Mouse (Mus musculus): Measurements from ENCODE around the gene Rnf215. TPM values are rescaled to one million over a fixed set of nuclear protein-coding genes. Genes with fewer than 3 reads are reported as not detected.

Gene Rnf215
- polyA plus RNA-seq, 1 experiment = 25.2 TPM

DNA sequence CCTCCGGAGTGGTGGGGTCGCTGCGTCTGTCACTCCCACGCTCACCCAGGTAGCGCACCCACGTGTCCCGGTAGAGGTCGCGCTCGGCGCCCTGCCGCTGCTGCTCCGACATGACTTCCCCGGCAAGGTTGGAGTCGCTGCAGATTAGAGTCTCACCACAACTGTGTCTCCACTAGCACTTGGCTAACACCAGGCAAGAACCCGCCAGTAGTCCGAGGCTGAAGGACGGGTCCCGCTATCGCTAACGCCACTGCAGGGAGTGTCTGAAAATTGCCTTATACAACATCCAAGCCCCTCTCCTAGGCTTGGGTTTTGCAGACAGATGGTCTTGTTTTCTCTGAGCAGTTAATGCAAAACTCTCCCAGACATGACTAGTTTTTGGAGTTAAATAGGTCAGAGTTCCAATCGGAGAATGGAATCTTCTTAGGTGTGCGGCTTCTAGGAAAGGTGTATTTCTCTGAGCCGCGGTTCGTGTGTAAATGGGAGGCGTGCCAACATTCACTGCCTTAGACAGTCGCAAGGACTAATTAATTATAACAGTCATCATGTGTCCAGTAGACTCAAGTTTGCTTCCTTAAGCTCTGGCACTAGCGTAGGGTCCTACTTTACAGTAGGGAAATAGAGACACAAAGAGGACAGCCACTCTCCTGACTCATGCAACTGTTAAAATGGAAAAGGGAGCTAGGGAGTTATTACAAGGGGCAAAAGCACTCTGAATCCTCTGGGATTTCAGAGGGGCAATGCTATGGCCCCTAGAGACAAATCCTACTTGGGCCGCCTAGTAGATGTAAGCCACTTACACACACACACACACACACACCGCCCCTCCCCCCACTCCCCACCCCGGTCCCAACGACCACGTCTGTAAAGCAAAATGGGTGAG is 39.6 kb upstream of the Rnf215 start, which contains the start of gene Mtfp1:
TSS of gene Mtfp1 (minus strand) at position 275 of the 883 bp plus-strand sequence.
- Histone ChIP-seq H3K27me3 (replicated peaks; ENCODE audit: control insufficient read depth, insufficient read depth, low read length) (no peaks in the 10 kb centered on the region), H3K4me3 (ENCODE audit: insufficient read depth, low read depth, low read length) (peak within 1 kb of the TSS; percentile 62), H3K4me1 (ENCODE audit: control insufficient read depth, insufficient read depth, low read length) (peaks cover 10% of the 10 kb centered on the region), H3K36me3 (ENCODE audit: control insufficient read depth, insufficient read depth, low read length) (peaks cover 3% of the 10 kb centered on the region; the same call in 1 of the 2 replicates), H3K27ac (ENCODE audit: insufficient read depth, low read depth, low read length) (peak within 1 kb of the TSS; percentile 77)
- WGBS = 3% methylated on average over 33 of the region's 34 CpGs
- TF ChIP-seq CTCF (conservative IDR thresholded peaks at IDR 0.05; ENCODE audit: insufficient read depth, insufficient read length, low read depth, low read length) (no peak), POLR2A (IDR thresholded peaks at IDR 0.05; ENCODE audit: low read depth, low read length) (peak; percentile 6)
- peak; percentile 77 for DNase-seq

DNA sequence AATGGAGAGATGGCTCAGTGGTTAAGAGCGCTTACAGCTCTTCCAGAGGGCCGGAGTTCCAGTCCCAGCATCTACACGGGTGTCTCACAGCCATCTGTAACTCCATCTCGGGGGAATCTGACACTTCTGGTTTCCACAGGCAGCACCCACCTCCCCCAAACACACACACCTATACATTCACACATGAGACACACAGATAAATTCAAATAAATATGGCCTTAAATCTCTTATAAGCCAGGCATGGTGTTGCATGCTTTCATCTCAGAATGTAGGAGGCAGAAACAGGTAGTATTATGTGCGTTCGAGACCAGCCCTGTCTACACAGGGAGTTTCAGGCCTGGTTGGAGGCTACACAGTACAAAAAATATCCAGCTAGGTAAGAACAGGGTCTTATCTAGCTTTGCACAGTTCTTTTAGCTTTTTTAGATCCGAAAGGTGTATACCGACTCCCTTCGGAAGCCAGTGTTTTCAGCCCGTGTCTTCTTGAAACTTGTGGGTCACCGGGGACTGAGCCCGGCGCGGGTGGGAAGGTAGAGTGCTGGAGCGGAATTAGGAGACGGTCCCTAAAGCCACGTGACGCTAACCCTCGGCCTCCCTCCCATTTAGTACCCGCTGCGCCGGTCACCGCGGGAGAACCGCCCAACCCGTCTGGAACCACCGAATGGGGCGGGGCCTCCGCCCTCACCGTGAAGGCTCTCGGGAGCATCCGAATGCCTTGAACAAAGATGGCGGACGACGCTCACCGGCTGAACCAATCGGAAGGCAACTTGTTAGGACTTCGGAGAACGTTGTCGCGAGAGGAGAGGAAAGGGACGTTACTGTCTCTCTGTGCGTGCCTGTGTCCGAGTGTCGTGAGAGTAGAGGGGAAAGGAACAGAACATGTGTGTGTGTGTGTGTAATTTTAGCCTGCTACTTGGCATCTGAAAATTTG is 38.7 kb upstream of the Rnf215 start:
- peaks cover 3% of the 10 kb centered on the region; the same call in 1 of the 2 replicates for H3K36me3 ChIP-seq (ENCODE audit: control insufficient read depth, insufficient read depth, low read length)
- peak overlapping the region; percentile 81 for H3K27ac ChIP-seq (ENCODE audit: insufficient read depth, low read depth, low read length)
- H3K4me3 ChIP-seq (ENCODE audit: insufficient read depth, low read depth, low read length) = peak overlapping the region; percentile 71
- 3% methylated on average over 45 of the region's 45 CpGs for WGBS
- no peaks in the 10 kb centered on the region for H3K27me3 ChIP-seq (replicated peaks; ENCODE audit: control insufficient read depth, insufficient read depth, low read length)
- peaks cover 10% of the 10 kb centered on the region for H3K4me1 ChIP-seq (ENCODE audit: control insufficient read depth, insufficient read depth, low read length)
- peak; percentile 99 for DNase-seq
- TF ChIP-seq CTCF (conservative IDR thresholded peaks at IDR 0.05; ENCODE audit: insufficient read depth, insufficient read length, low read depth, low read length) = no peak
- peak; percentile 22 for TF ChIP-seq POLR2A (IDR thresholded peaks at IDR 0.05; ENCODE audit: low read depth, low read length)

- WGBS = 23% methylated on average over 10 of the region's 10 CpGs
- Histone ChIP-seq H3K4me3 (ENCODE audit: insufficient read depth, low read depth, low read length) (peak overlapping the region; percentile 71), H3K27ac (ENCODE audit: insufficient read depth, low read depth, low read length) (peak overlapping the region; percentile 81)
Measured at GRCm38 (mm10) chr11:4097091-4097621, 37.8 kb upstream of the Rnf215 start.

DNA sequence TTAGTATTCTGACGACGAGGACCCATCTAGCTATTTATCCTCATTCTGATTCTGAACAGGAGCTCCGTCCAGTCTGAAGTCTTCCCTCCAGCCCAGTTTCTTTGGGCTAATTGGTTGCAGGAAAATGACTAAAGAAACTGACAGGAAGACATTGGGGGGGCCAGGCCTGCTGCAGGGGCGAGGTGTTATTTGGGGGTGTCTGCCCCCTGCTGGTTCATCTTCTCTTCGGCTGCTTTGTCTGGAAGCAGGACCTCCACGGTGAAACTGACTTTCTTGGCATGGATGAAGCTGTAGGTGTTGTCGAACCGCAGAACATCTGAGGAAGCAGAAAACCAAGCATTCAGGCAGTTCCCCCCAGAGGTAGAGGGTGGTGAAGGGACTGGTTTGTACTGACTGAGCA is 36.9 kb upstream of the Rnf215 start:
- H3K4me1 ChIP-seq (ENCODE audit: control insufficient read depth, insufficient read depth, low read length) = peaks cover 10% of the 10 kb centered on the region
- H3K36me3 ChIP-seq (ENCODE audit: control insufficient read depth, insufficient read depth, low read length) = no peaks in the 10 kb centered on the region
- H3K27me3 ChIP-seq (replicated peaks; ENCODE audit: control insufficient read depth, insufficient read depth, low read length) = no peaks in the 10 kb centered on the region
- TF ChIP-seq POLR2A (IDR thresholded peaks at IDR 0.05; ENCODE audit: low read depth, low read length) (no peak), CTCF (conservative IDR thresholded peaks at IDR 0.05; ENCODE audit: insufficient read depth, insufficient read length, low read depth, low read length) (0 out of 2 replicates have a peak, but pooled peaks have one; percentile 10)
- H3K4me3 ChIP-seq (ENCODE audit: insufficient read depth, low read depth, low read length) = no peak overlapping the region
- WGBS = 66% methylated on average over 8 of the region's 8 CpGs
- no peak for DNase-seq
- no peak overlapping the region for H3K27ac ChIP-seq (ENCODE audit: insufficient read depth, low read depth, low read length)

More at GRCm38 (mm10) chr11:4097091-4097621, 37.8 kb upstream of the Rnf215 start:
- H3K27me3 ChIP-seq (replicated peaks; ENCODE audit: control insufficient read depth, insufficient read depth, low read length) = no peaks in the 10 kb centered on the region
- H3K4me1 ChIP-seq (ENCODE audit: control insufficient read depth, insufficient read depth, low read length) = peaks cover 10% of the 10 kb centered on the region
- H3K36me3 ChIP-seq (ENCODE audit: control insufficient read depth, insufficient read depth, low read length) = no peaks in the 10 kb centered on the region
- no peak for DNase-seq
- no peak for TF ChIP-seq POLR2A (IDR thresholded peaks at IDR 0.05; ENCODE audit: low read depth, low read length)
- no peak for TF ChIP-seq CTCF (conservative IDR thresholded peaks at IDR 0.05; ENCODE audit: insufficient read depth, insufficient read length, low read depth, low read length)

- no peaks in the 10 kb centered on the region for H3K27me3 ChIP-seq (replicated peaks; ENCODE audit: control insufficient read depth, insufficient read depth, low read length)
- no peak for DNase-seq
- no peak for TF ChIP-seq CTCF (conservative IDR thresholded peaks at IDR 0.05; ENCODE audit: insufficient read depth, insufficient read length, low read depth, low read length)
- no peak for TF ChIP-seq POLR2A (IDR thresholded peaks at IDR 0.05; ENCODE audit: low read depth, low read length)
- H3K27ac ChIP-seq (ENCODE audit: insufficient read depth, low read depth, low read length) = no peak overlapping the region
- no peak overlapping the region for H3K4me3 ChIP-seq (ENCODE audit: insufficient read depth, low read depth, low read length)
- peaks cover 10% of the 10 kb centered on the region for H3K4me1 ChIP-seq (ENCODE audit: control insufficient read depth, insufficient read depth, low read length)
- 79% methylated on average over 7 of the region's 7 CpGs for WGBS
- no peaks in the 10 kb centered on the region for H3K36me3 ChIP-seq (ENCODE audit: control insufficient read depth, insufficient read depth, low read length)
Measured at GRCm38 (mm10) chr11:4098816-4099215, 36.2 kb upstream of the Rnf215 start.

- WGBS = 92% methylated on average over 3 of the region's 3 CpGs
Measured at GRCm38 (mm10) chr11:4099447-4099846, 35.6 kb upstream of the Rnf215 start.

More at GRCm38 (mm10) chr11:4099447-4099846, 35.6 kb upstream of the Rnf215 start:
- no peak for DNase-seq
- Histone ChIP-seq H3K4me3 (ENCODE audit: insufficient read depth, low read depth, low read length) (no peak overlapping the region), H3K27me3 (replicated peaks; ENCODE audit: control insufficient read depth, insufficient read depth, low read length) (no peaks in the 10 kb centered on the region), H3K36me3 (ENCODE audit: control insufficient read depth, insufficient read depth, low read length) (no peaks in the 10 kb centered on the region), H3K4me1 (ENCODE audit: control insufficient read depth, insufficient read depth, low read length) (peaks cover 10% of the 10 kb centered on the region), H3K27ac (ENCODE audit: insufficient read depth, low read depth, low read length) (no peak overlapping the region)
- TF ChIP-seq POLR2A (IDR thresholded peaks at IDR 0.05; ENCODE audit: low read depth, low read length) (no peak), CTCF (conservative IDR thresholded peaks at IDR 0.05; ENCODE audit: insufficient read depth, insufficient read length, low read depth, low read length) (no peak)
